Mouse (Mus musculus) thymus, adult 2 months (tissue): Measurements from ENCODE around the gene Eya4.

Experiments
- CTCF ChIP-seq: fragments of 200-500 bp; IDR thresholded peaks from 2 replicates; pipeline ENCODE4 v1.5.1; 2012; ENCODE audit warnings: mild to moderate bottlenecking, control low read depth, low read length, moderate library complexity, borderline replicate concordance; ENCODE audit not compliant: control insufficient read depth, poor library complexity, insufficient read depth; ENCODE audit errors: extremely low read depth
- POLR2A ChIP-seq: fragments of 200-500 bp; IDR thresholded peaks from 2 replicates; pipeline ENCODE4 v1.6.1; 2012; ENCODE audit warnings: mild to moderate bottlenecking, low read length, control low read depth, moderate library complexity; ENCODE audit not compliant: control insufficient read depth, poor library complexity, insufficient read depth; ENCODE audit errors: extremely low read depth

DNA sequence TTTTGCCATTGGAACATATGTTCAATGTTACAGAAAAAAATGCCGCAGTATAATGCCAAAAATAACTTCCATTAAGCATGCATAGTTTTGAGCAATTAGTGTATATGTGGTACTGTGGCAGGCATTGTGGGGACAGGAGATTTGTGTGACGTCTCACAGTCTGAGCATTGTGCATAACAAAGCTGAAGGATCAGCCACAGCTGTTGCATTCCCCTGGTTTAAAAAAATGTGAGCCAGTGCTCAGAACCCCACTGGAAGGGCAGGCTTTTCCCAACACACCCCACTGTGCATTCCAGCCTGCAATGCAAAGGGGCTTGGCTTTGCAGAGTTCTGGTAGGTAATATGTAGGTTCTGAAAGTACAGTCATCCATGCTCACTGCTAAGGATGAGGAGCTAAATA is 155.2 kb downstream of the Eya4 start:
- TF ChIP-seq POLR2A (no peak), CTCF (no peak)
